Mouse (Mus musculus): ENCODE measurements around the gene Exoc6.

DNA sequence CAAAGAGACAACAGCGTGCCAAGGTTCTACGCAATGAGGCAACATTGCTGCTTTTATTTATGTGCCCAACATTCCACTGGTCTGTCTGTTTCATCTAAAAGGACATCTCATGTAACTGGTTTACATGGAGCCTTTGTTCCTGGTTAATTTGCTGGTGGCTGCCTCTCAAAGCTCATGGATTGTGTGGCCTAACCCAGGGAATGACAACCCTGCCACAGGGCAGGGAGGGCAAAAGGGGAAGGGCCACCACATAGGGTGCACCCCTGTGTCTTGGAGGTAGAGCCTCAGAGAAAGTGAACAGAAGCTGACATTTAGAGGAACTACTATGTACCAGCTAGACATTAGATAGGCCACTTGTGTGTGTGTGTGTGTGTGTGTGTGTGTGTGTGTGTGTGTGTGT, 177.1 kb downstream of the Exoc6 start:
- TF ChIP-seq TAL1 (IDR thresholded peaks at IDR 0.05; ENCODE audit: low read length) (no peak), GATA1 (IDR thresholded peaks at IDR 0.05; ENCODE audit: low read length) (no peak)

Measured in erythroblast, embryonic 14.5 days (primary cell).